Mouse (Mus musculus): ENCODE data around the gene Ebf1. TPM values are rescaled to one million over a fixed set of nuclear protein-coding genes. Genes with fewer than 3 reads are reported as not detected.
A peak's percentile ranks its signal among the peaks of the same experiment; 100 is the strongest.

The Ebf1 gene
- polyA plus RNA-seq, 1 experiment from 2014 or later, result 8.8 TPM

GRCm38 (mm10) chr11:44979391-44979790 is 362.3 kb downstream of the Ebf1 start:
- H3K4me1 ChIP-seq (ENCODE audit: insufficient read depth, low read depth, low read length), result no peaks in the 10 kb centered on the region
- no peaks in the 10 kb centered on the region for H3K36me3 ChIP-seq (ENCODE audit: insufficient read depth, low read length)
- H3K9me3 ChIP-seq (ENCODE audit: low read length), result no peaks in the 10 kb centered on the region
- ATAC-seq (no peak), DNase-seq (ENCODE audit: low spot score) (peak; percentile 6)
- TF ChIP-seq CTCF (IDR thresholded peaks at IDR 0.05), result no peak
- no peak for TF ChIP-seq EP300 (IDR thresholded peaks at IDR 0.05)
- no peak overlapping the region for H3K27ac ChIP-seq (ENCODE audit: low read length)
- no peak overlapping the region for H3K4me2 ChIP-seq (replicated peaks; ENCODE audit: low read depth, low read length)
- 33% methylated on average over 5 of the region's 5 CpGs for WGBS
- H3K9ac ChIP-seq (replicated peaks; ENCODE audit: low read depth), result no peak overlapping the region
- H3K27me3 ChIP-seq (replicated peaks; ENCODE audit: insufficient read depth, low read length), result no peaks in the 10 kb centered on the region
- no peak overlapping the region for H3K4me3 ChIP-seq (ENCODE audit: low read depth, low read length)

DNA sequence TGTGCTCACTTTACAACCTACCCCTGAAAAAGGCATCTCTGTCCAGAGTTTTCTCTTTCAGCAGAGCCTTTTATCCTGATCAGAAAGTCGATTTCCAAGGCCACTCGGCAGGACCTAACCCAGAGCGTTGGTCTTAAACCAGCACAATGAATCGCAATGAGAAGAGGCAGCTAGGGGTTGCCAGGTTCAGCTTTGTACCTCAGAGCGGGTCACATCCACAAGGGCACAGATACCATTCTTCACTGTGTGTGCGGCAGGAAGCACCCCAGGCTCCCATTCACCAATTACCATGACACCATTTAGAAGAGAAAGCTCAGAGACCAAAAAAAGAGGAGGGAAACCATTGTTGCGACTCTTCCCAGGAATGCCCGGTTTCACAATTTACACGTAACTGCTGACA is 365.1 kb downstream of the Ebf1 start:
- 74% methylated on average over 9 of the region's 9 CpGs for WGBS
- no peak for ATAC-seq

DNA sequence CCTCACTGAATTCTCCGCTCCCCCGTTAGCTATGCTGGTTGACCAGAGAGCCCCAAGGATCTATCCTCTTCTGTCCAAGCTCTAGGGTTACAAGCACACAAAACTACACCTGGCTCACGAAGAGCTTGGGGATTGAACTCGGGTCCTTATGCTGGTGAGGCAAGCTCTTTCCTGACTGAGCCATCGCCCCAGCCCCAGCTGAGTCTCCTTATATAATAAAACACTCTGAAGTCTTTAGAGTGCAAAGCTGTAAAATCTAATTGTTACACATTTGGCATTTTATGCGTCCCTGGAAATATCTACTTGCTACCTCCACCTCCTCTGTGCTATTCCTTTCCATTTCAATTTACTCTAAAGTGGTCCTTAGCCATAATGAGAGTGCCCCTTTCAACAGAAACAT is 366.8 kb downstream of the Ebf1 start:
- no peak for ATAC-seq
- H3K9ac ChIP-seq (replicated peaks; ENCODE audit: low read depth), result no peak overlapping the region
- no peak overlapping the region for H3K4me3 ChIP-seq (ENCODE audit: low read depth, low read length)
- WGBS, result 93% methylated on average over 6 of the region's 6 CpGs
- H3K27me3 ChIP-seq (replicated peaks; ENCODE audit: insufficient read depth, low read length), result no peaks in the 10 kb centered on the region
- TF ChIP-seq CTCF (IDR thresholded peaks at IDR 0.05) (no peak), EP300 (IDR thresholded peaks at IDR 0.05) (no peak)
- H3K9me3 ChIP-seq (ENCODE audit: low read length), result no peaks in the 10 kb centered on the region
- no peak overlapping the region for H3K4me2 ChIP-seq (replicated peaks; ENCODE audit: low read depth, low read length)
- no peaks in the 10 kb centered on the region for H3K4me1 ChIP-seq (ENCODE audit: insufficient read depth, low read depth, low read length)
- no peak overlapping the region for H3K27ac ChIP-seq (ENCODE audit: low read length)
- DNase-seq (ENCODE audit: low spot score), result no peak
- H3K36me3 ChIP-seq (ENCODE audit: insufficient read depth, low read length), result no peaks in the 10 kb centered on the region

More for the DNA sequence above, 365.1 kb downstream of the Ebf1 start:
- no peaks in the 10 kb centered on the region for H3K9me3 ChIP-seq (ENCODE audit: low read length)
- no peak overlapping the region for H3K9ac ChIP-seq (replicated peaks; ENCODE audit: low read depth)
- H3K4me2 ChIP-seq (replicated peaks; ENCODE audit: low read depth, low read length), result no peak overlapping the region
- no peak overlapping the region for H3K4me3 ChIP-seq (ENCODE audit: low read depth, low read length)
- no peaks in the 10 kb centered on the region for H3K4me1 ChIP-seq (ENCODE audit: insufficient read depth, low read depth, low read length)
- DNase-seq (ENCODE audit: low spot score), result no peak
- no peak overlapping the region for H3K27ac ChIP-seq (ENCODE audit: low read length)
- H3K36me3 ChIP-seq (ENCODE audit: insufficient read depth, low read length), result no peaks in the 10 kb centered on the region
- H3K27me3 ChIP-seq (replicated peaks; ENCODE audit: insufficient read depth, low read length), result no peaks in the 10 kb centered on the region
- TF ChIP-seq EP300 (IDR thresholded peaks at IDR 0.05), result no peak
- TF ChIP-seq CTCF (IDR thresholded peaks at IDR 0.05), result no peak

- 40% methylated on average over 7 of the region's 7 CpGs for WGBS
These were observed 367.3 kb downstream of the Ebf1 start for GRCm38 (mm10) chr11:44984381-44984780.

GRCm38 (mm10) chr11:44987796-44988195 is 370.7 kb downstream of the Ebf1 start:
- Histone ChIP-seq H3K36me3 (ENCODE audit: insufficient read depth, low read length) (no peaks in the 10 kb centered on the region), H3K27me3 (replicated peaks; ENCODE audit: insufficient read depth, low read length) (no peaks in the 10 kb centered on the region), H3K4me1 (ENCODE audit: insufficient read depth, low read depth, low read length) (no peaks in the 10 kb centered on the region), H3K27ac (ENCODE audit: low read length) (no peak overlapping the region), H3K4me3 (ENCODE audit: low read depth, low read length) (no peak overlapping the region), H3K4me2 (replicated peaks; ENCODE audit: low read depth, low read length) (no peak overlapping the region), H3K9ac (replicated peaks; ENCODE audit: low read depth) (no peak overlapping the region), H3K9me3 (ENCODE audit: low read length) (no peaks in the 10 kb centered on the region)
- DNase-seq (ENCODE audit: low spot score), result no peak
- TF ChIP-seq CTCF (IDR thresholded peaks at IDR 0.05) (no peak), EP300 (IDR thresholded peaks at IDR 0.05) (no peak)
- ATAC-seq, result no peak
- 56% methylated on average over 4 of the region's 4 CpGs for WGBS

More at GRCm38 (mm10) chr11:44984381-44984780, 367.3 kb downstream of the Ebf1 start:
- Histone ChIP-seq H3K27ac (ENCODE audit: low read length) (no peak overlapping the region), H3K9me3 (ENCODE audit: low read length) (no peaks in the 10 kb centered on the region), H3K4me3 (ENCODE audit: low read depth, low read length) (no peak overlapping the region), H3K27me3 (replicated peaks; ENCODE audit: insufficient read depth, low read length) (no peaks in the 10 kb centered on the region), H3K4me2 (replicated peaks; ENCODE audit: low read depth, low read length) (no peak overlapping the region), H3K9ac (replicated peaks; ENCODE audit: low read depth) (no peak overlapping the region), H3K36me3 (ENCODE audit: insufficient read depth, low read length) (no peaks in the 10 kb centered on the region), H3K4me1 (ENCODE audit: insufficient read depth, low read depth, low read length) (no peaks in the 10 kb centered on the region)
- ATAC-seq, result no peak
- TF ChIP-seq EP300 (IDR thresholded peaks at IDR 0.05) (no peak), CTCF (IDR thresholded peaks at IDR 0.05) (no peak)
- DNase-seq (ENCODE audit: low spot score), result no peak

DNA sequence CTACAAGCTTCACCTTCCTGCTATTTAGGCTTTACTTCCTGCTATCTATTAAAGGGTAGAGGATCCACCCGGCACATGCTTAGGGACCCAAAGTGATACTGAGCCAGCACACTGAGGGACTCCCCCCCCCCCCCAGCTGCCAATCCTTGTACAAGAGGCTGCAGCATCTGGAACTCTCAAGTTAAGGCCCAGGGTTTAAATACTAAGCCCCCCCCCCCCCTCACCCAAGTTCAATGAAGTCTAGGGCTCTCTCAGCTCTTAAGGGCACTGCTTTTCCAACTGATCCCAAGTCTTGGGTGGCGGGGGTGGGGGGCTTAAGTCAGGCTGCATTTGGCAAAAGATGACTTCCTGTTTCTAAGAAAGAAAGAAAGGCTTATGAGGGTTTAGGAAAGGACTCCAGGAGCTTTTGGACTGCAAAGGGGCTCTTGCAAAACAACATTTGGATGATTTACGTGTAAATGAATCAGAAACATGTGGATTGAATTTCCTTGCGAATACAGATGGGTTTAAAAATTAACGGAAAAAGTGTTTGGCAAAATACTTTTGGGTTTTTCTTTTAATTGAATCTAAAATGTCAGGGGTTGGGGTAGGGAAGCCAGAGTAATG is 385.7 kb downstream of the Ebf1 start:
- H3K4me2 ChIP-seq (replicated peaks; ENCODE audit: low read depth, low read length), result no peak overlapping the region
- H3K27me3 ChIP-seq (replicated peaks; ENCODE audit: insufficient read depth, low read length), result no peaks in the 10 kb centered on the region
- no peak overlapping the region for H3K4me3 ChIP-seq (ENCODE audit: low read depth, low read length)
- DNase-seq (ENCODE audit: low spot score) (no peak), ATAC-seq (no peak)
- no peak overlapping the region for H3K9ac ChIP-seq (replicated peaks; ENCODE audit: low read depth)
- H3K9me3 ChIP-seq (ENCODE audit: low read length), result no peaks in the 10 kb centered on the region
- H3K27ac ChIP-seq (ENCODE audit: low read length), result no peak overlapping the region
- H3K36me3 ChIP-seq (ENCODE audit: insufficient read depth, low read length), result no peaks in the 10 kb centered on the region
- no peak for TF ChIP-seq EP300 (IDR thresholded peaks at IDR 0.05)
- H3K4me1 ChIP-seq (ENCODE audit: insufficient read depth, low read depth, low read length), result no peaks in the 10 kb centered on the region
- 73% methylated on average over 5 of the region's 5 CpGs for WGBS
